Mouse (Mus musculus): ENCODE measurements around the gene Zscan21.
"Not testable (repeated sequence)": the region's sequence is repeated elsewhere in the genome, so short reads cannot be mapped to it uniquely, and the experiment has no call there.

Gene Zscan21

GRCm38 (mm10) chr5:138116255-138117198 lies at the start of gene Zscan21:
Gene Zscan21, plus strand, starts transcription at chr5:138116903.
- peak; percentile 83 for DNase-seq

GRCm38 (mm10) chr5:138073803-138074202 lies 42.9 kb upstream of the Zscan21 start:
- DNase-seq: no peak

DNA sequence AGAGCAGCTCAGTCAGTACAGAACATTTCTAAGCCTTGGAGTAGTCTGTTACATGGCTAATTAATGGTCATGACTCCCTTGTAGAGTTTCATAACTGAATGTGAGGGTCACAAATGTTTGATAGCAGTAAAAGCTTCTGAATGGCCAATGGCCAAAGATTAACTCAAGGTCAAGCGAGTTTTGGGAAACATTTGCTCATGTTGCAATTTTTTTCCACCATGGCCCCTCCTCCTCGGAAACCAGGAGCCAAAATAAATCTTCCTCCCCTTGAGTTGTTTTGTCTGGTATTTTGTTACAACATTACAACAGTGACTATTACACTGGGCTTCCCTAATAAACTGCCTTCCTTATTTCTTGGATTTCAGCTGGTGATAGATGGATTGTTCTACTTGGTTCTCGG lies 41.0 kb upstream of the Zscan21 start:
- no peak for DNase-seq

DNA sequence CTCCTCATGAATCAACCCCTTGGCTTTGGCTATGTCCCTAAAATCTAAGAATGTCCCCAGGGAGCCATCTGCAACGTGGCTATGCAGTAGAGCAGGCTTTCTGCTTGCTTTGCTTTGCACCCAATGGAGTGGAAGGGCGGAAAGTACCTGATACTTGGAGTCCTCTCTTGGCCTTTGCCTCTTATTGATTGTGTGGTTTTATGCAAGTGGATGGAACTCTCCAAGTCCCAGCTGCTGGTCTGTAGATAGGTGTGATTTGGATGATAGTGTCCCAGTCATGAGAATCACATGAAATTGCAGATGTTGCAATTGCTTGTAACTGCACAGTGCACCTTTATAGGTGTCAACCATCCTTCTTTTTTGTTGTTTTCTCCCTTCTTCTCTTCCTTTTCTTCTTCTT lies 40.6 kb upstream of the Zscan21 start:
- DNase-seq: no peak

DNA sequence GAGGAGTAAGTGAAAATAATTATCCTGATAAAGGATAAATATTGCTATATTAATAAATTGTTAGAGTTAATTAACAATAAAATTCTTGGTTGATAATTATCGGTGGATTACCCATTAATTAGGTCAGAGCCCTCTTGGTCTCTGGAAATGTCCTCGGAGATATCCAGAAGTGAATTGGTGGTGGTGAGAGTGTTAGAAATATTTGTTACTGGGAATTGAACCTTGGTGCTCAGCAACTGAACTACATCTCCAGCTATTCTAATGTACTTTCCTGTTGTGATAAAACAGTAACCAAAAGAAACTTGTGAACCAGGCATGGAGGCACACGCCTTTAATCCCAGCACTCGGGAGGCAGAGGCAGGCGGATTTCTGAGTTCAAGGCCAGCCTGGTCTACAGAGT lies 36.2 kb upstream of the Zscan21 start:
- DNase-seq: no peak

- DNase-seq: no peak
Observed at GRCm38 (mm10) chr5:138081446-138081845, 35.3 kb upstream of the Zscan21 start.

DNA sequence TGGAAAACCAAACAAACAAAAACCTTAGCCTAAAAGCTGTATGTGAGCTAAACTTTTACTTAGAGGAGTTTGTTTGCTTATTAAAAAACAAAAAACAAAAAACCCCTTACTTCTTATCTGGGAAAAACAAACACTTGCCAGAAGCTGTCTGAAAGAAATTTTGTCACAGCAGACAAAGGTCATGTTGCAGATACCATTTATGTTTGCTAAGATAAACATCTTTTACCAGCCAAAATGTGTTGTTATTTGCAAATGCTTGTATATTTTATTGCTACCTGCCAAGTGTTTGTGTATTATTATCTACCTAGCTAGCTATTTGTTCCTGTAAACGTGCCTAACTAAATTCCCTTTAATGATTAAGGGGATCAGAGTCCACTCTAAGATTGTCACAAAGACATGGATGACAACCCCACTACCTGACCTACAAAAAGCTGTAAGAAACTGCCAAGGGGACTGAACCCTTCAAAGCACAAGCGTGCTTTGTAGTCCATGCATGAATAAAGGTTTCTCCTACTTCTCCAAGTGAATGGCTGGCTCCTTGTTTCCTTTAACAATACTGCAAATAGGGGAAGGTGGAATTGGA lies 33.3 kb upstream of the Zscan21 start:
- no peak for DNase-seq

- DNase-seq: no peak
Observed at GRCm38 (mm10) chr5:138083936-138084335, 32.8 kb upstream of the Zscan21 start.

DNA sequence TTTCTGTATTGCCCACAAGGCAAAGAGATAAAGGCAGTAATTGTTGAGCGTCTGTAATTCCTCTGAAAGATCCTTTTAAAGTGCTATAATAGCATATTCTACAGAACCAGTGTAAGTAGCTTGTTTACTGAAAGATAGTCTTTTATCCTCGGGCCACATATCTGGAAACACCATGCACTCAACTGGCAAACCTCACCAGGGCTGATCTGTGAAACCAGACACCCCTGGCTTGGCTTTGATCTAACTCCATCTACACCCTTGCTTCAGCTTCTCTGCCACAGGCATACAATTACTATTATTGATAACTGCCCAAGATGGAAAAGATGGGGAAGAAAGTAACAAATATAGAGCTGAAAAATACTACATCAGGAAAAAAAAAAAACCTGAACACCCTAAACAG lies 32.2 kb upstream of the Zscan21 start:
- DNase-seq: no peak

GRCm38 (mm10) chr5:138084996-138085395 lies 31.7 kb upstream of the Zscan21 start, which contains the start of gene Zkscan1:
Gene Zkscan1, plus strand, starts transcription at chr5:138085084.
- DNase-seq: peak; percentile 77

GRCm38 (mm10) chr5:138085421-138085911 lies 31.2 kb upstream of the Zscan21 start:
- no peak for DNase-seq

DNA sequence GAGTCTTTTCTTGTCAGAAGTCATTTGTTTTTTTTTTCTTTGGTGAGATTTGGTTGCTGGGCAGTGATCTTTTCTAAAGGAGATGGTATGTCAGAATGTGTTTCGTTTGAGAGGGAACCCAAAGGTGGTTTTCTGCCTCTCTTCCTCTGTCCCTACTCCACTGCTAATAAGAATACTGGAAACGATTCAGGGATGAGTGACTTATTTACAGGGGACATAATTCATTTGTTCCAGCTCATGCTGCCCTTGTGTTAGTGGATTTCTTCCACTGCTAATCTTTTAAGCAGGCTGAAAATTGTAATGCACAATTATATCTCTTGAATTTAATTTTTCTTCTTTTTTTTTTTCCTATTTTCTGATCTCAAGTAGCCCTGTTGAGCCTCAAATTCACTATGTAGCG lies 29.9 kb upstream of the Zscan21 start:
- no peak for DNase-seq

- no peak for DNase-seq
Observed at GRCm38 (mm10) chr5:138088366-138088765, 28.3 kb upstream of the Zscan21 start.

GRCm38 (mm10) chr5:138089108-138089551 lies 27.6 kb upstream of the Zscan21 start:
- DNase-seq: no peak

GRCm38 (mm10) chr5:138090271-138090670 lies 26.4 kb upstream of the Zscan21 start:
- DNase-seq: no peak

DNA sequence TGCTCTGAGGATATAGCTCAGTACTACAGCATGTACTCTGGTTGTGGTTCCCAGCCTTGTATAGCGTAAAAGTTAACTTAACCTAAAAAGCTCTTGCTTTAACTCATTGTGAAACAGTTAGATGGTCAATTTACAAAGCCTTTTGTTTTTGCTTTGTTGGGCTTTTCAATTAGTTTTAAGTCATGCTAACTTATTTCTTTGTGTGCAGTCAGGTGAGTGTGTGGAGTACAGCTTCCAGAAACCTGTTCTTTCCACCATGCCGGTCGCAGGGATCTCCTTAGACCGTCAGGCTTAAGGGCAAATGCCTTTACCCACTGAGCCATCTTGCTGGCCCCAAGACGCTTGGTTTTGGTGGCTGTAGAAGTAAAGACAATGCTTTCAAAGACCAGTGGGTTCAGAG lies 26.0 kb upstream of the Zscan21 start:
- DNase-seq: no peak

DNA sequence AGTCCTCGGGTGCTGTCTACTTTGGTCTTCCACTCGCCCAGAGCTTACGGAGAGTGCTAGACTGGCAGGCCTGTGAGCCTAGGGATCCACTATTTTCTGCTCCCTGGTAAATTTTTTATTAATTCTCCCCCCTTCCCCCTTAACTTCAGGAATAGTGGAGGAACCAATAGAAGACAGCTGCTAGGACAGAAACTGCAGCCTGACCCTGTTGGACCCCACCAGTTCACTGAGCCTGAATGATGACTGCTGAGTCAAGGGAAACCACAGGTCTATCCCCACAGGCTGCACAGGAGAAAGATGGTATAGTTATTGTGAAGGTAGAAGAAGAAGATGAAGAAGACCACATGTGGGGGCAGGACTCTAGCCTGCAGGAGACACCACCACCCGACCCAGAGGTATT lies 23.9 kb upstream of the Zscan21 start:
- no peak for DNase-seq

GRCm38 (mm10) chr5:138094474-138094873 lies 22.2 kb upstream of the Zscan21 start:
- no peak for DNase-seq

GRCm38 (mm10) chr5:138104976-138105375 lies 11.7 kb upstream of the Zscan21 start:
- no peak for DNase-seq

- no peak for DNase-seq
Observed at GRCm38 (mm10) chr5:138107130-138107529, 9.6 kb upstream of the Zscan21 start.

DNA sequence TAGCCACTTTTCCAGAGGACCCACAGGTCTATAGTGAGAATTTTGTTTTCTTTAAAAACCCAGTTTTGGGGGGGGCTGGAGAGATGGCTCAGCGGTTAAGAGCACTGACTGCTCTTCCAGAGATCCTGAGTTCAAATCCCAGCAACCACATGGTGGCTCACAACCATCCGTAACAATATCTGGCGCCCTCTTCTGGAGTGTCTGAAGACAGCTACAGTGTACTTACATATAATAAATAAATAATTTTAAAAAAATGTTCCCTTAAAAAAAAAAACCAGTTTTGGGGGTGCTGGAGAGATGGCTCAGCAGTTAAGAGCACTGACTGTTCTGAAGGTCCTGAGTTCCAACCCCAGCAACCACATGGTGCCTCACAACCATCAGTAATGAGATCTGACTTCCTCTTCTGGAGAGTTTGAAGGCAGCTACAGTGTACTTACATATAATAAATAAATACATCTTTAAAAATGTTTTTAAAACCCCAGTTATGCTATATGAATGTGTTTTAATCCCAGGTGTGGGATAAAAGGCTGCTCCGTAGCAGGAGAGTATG lies 6.8 kb upstream of the Zscan21 start:
- not testable (repeated sequence) for DNase-seq

DNA sequence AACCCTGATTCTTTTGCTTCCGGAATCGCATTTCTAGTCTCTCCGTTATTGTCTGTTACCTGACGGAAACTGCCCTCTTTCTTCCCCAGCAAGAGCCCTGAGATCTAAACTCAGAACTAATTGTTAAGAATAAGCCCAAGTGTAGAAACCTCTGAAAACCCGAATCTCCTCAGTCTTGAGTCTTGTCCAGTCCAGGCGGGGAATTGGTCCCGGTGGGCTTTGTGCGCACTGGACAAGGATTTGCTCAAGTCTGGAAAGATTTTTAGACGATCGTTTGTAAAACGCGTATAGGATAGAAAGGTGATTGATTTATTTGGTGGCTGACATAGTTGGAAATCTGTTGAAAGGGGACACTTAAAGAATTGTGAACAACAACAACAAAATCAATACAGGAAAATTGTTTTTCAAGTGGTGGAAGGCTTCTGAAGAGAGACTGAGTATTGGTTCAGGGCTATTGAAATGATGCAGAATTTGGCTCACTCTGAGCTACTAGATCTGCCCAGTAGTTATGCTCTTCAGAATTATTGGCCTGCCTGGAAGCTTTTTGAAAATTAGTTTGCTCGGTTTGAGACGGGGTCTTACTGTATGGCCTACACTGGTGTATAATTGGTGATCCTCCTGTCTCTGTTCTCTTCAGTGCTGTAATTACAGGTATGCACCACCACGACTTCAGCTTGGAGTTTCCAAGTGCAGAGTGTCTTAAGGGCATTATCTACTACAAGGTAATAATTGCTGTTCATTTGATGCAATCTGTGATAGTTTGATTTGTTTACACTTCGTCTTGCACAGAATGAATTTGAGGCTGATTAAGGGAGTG lies 704 bp downstream of the Zscan21 start:
- DNase-seq: no peak

DNA sequence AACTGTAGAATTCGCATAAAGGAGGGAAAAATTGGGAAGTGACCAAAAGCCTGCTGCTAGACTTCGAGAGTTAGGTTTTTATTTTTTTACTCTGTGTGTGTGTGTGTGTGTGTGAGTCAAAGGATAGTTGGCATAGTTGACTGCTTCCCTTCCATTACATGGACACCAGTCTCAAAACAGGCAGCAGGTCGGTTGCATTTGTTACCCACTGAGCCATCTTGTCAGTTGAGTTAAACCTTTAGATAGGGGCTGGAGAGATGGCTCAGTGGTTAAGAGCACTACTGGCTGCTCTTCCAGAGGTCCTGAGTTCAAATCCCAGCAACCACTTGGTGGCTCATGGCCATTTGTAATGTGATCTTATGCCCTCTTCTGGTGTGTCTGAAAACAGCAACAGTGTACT lies 1.3 kb downstream of the Zscan21 start:
- no peak for DNase-seq

Measured in cerebellum, adult 8-10 months (tissue).